Mouse (Mus musculus): ENCODE results near the gene Lpcat1.
A peak's percentile ranks its signal among the peaks of the same experiment; 100 is the strongest.

Lpcat1 gene

GRCm38 (mm10) chr13:73477841-73478240, 10.8 kb downstream of the Lpcat1 start:
- DNase-seq (ENCODE audit: low spot score) = peak; percentile 61

GRCm38 (mm10) chr13:73482476-73482875, 15.5 kb downstream of the Lpcat1 start:
- DNase-seq (ENCODE audit: low spot score) = peak; percentile 58

- DNase-seq (ENCODE audit: low spot score) = no peak
Observed at GRCm38 (mm10) chr13:73483331-73483730, 16.3 kb downstream of the Lpcat1 start.

- DNase-seq (ENCODE audit: low spot score) = no peak
Observed at GRCm38 (mm10) chr13:73484171-73484570, 17.2 kb downstream of the Lpcat1 start.

- DNase-seq (ENCODE audit: low spot score) = no peak
Observed at GRCm38 (mm10) chr13:73488105-73488504, 21.1 kb downstream of the Lpcat1 start.

GRCm38 (mm10) chr13:73488707-73489106, 21.7 kb downstream of the Lpcat1 start:
- DNase-seq (ENCODE audit: low spot score) = no peak

- DNase-seq (ENCODE audit: low spot score) = no peak
Observed at GRCm38 (mm10) chr13:73489986-73490385, 23.0 kb downstream of the Lpcat1 start.

GRCm38 (mm10) chr13:73490564-73491170, 23.7 kb downstream of the Lpcat1 start:
- no peak for DNase-seq (ENCODE audit: low spot score)

- DNase-seq (ENCODE audit: low spot score) = no peak
Observed at GRCm38 (mm10) chr13:73493183-73493582, 26.2 kb downstream of the Lpcat1 start.

- DNase-seq (ENCODE audit: low spot score) = no peak
Observed at GRCm38 (mm10) chr13:73494528-73494927, 27.5 kb downstream of the Lpcat1 start.

- DNase-seq (ENCODE audit: low spot score) = no peak
Observed at GRCm38 (mm10) chr13:73496137-73496536, 29.1 kb downstream of the Lpcat1 start.

GRCm38 (mm10) chr13:73499893-73500604, 33.1 kb downstream of the Lpcat1 start:
- DNase-seq (ENCODE audit: low spot score) = no peak

- DNase-seq (ENCODE audit: low spot score) = no peak
Observed at GRCm38 (mm10) chr13:73502719-73503118, 35.7 kb downstream of the Lpcat1 start.

- peak; percentile 47 for DNase-seq (ENCODE audit: low spot score)
Observed at GRCm38 (mm10) chr13:73505686-73506467, 38.9 kb downstream of the Lpcat1 start.

- DNase-seq (ENCODE audit: low spot score) = no peak
Observed at GRCm38 (mm10) chr13:73508817-73509550, 42.0 kb downstream of the Lpcat1 start.

- DNase-seq (ENCODE audit: low spot score) = no peak
Observed at GRCm38 (mm10) chr13:73509869-73510268, 42.9 kb downstream of the Lpcat1 start.

GRCm38 (mm10) chr13:73512776-73513673, 46.0 kb downstream of the Lpcat1 start:
- DNase-seq (ENCODE audit: low spot score) = peak; percentile 70

- DNase-seq (ENCODE audit: low spot score) = no peak
Observed at GRCm38 (mm10) chr13:73516886-73517285, 49.9 kb downstream of the Lpcat1 start.

GRCm38 (mm10) chr13:73533716-73534115, 66.7 kb downstream of the Lpcat1 start:
- DNase-seq (ENCODE audit: low spot score) = no peak

- no peak for DNase-seq (ENCODE audit: low spot score)
Observed at GRCm38 (mm10) chr13:73535287-73535686, 68.3 kb downstream of the Lpcat1 start.

GRCm38 (mm10) chr13:73536403-73536821, 69.4 kb downstream of the Lpcat1 start, which contains the start of gene Slc6a3:
Gene Slc6a3 (plus strand): TSS chr13:73536747.
- no peak for DNase-seq (ENCODE audit: low spot score)
